Mouse (Mus musculus) ZHBTc4 (cell line): ENCODE measurements around the gene Gm5737.

Source experiments
- DNase-seq: peaks from one replicate; pipeline ENCODE4 v3.0.0-alpha.2; 2011; ENCODE audit warnings: low read depth, low spot score

Gene Gm5737

GRCm38 (mm10) chr7:120875540-120876388 is 63.6 kb downstream of the Gm5737 start:
- DNase-seq = no peak

GRCm38 (mm10) chr7:120878271-120878670 is 66.1 kb downstream of the Gm5737 start:
- DNase-seq = no peak

- no peak for DNase-seq
Measured at GRCm38 (mm10) chr7:120879972-120880371, 67.8 kb downstream of the Gm5737 start.

GRCm38 (mm10) chr7:120880770-120881169 is 68.6 kb downstream of the Gm5737 start:
- no peak for DNase-seq
